Mouse (Mus musculus) midbrain, embryonic 14.5 days (tissue): ENCODE measurements around the gene Selenom. TPM values are rescaled to one million over a fixed set of nuclear protein-coding genes. Genes with fewer than 3 reads are reported as not detected.

Experiments used
- ATAC-seq: fragments of 200-750 bp; cut with Nextera tagmentation; 2 replicates; pipeline ENCODE4 v1.8.0; 2017; ENCODE audit warnings: moderate number of reproducible peaks, moderate library complexity; ENCODE audit not compliant: low FRiP score, low TSS enrichment
- DNase-seq: peaks from one replicate; pipeline ENCODE4 v3.0.0-alpha.2; 2015
- H3K27ac ChIP-seq: fragments of 300-500 bp; sonication (generic); replicated peaks from 2 replicates; pipeline ENCODE4 v1.5.1; 2014; ENCODE audit warnings: mild to moderate bottlenecking, low read depth, low read length, moderate library complexity
- H3K27me3 ChIP-seq: fragments of 300-500 bp; sonication (generic); 2 replicates; pipeline ENCODE4 v1.6.1; 2014; ENCODE audit warnings: low read length, control low read depth, mixed read lengths; ENCODE audit not compliant: control insufficient read depth, insufficient read depth
- H3K36me3 ChIP-seq: fragments of 300-500 bp; sonication (generic); 2 replicates; pipeline ENCODE4 v1.6.1; 2014; ENCODE audit warnings: low read length, control low read depth; ENCODE audit not compliant: control insufficient read depth, insufficient read depth
- H3K4me1 ChIP-seq: fragments of 300-500 bp; sonication (generic); 2 replicates; pipeline ENCODE4 v1.6.1; 2014; ENCODE audit warnings: mild to moderate bottlenecking, antibody characterized with exemption, low read length, control low read depth; ENCODE audit not compliant: control insufficient read depth, insufficient read depth
- H3K4me2 ChIP-seq: fragments of 300-500 bp; sonication (generic); 2 replicates; pipeline ENCODE4 v1.6.1; 2014; ENCODE audit warnings: mild to moderate bottlenecking, low read length, moderate library complexity
- H3K4me3 ChIP-seq: fragments of 300-500 bp; sonication (generic); replicated peaks from 2 replicates; pipeline ENCODE4 v1.5.1; 2014; ENCODE audit warnings: low read depth, low read length
- H3K9ac ChIP-seq: fragments of 300-500 bp; sonication (generic); replicated peaks from 2 replicates; pipeline ENCODE4 v1.6.1; 2014; ENCODE audit warnings: mild to moderate bottlenecking, low read length, moderate library complexity
- H3K9me3 ChIP-seq: fragments of 300-500 bp; sonication (generic); 2 replicates; pipeline ENCODE4 v1.6.1; 2016; ENCODE audit warnings: low read length, control low read depth, mixed read lengths; ENCODE audit not compliant: control insufficient read depth
- WGBS: fragments of 180-500 bp; shearing (Covaris S2); extraction: QIAGEN DNeasy Blood & Tissue Kit; methylation state at CpG from one replicate; pipeline ENCODE4 v1.1.7; 2014; 5-methylcytosine and 5-hydroxymethylcytosine counted together
- polyA plus RNA-seq: library from polyadenylated mRNA; unstranded; fragments of >200 nt; fragmentation: Nextera tagmentation; extraction: Ambion mirVana; gene quantifications from 2 replicates; pipeline ENCODE4 v1.2.1, GENCODE M21; 2014

The Selenom gene
- polyA plus RNA-seq, 1 experiment from 2014 or later, result 48.5 TPM

GRCm38 (mm10) chr11:3508226-3508625, 6.3 kb upstream of the Selenom start:
- Histone ChIP-seq H3K9me3 (no peaks in the 10 kb centered on the region), H3K27ac (no peak overlapping the region), H3K4me2 (no peak overlapping the region), H3K9ac (no peak overlapping the region), H3K27me3 (no peaks in the 10 kb centered on the region), H3K36me3 (no peaks in the 10 kb centered on the region), H3K4me3 (no peak overlapping the region), H3K4me1 (no peaks in the 10 kb centered on the region)
- DNase-seq (no peak), ATAC-seq (no peak)
- whole genome bisulfite sequencing, result 56% methylated on average over 7 of the region's 7 CpGs

- no peak overlapping the region for H3K9ac ChIP-seq
- no peaks in the 10 kb centered on the region for H3K9me3 ChIP-seq
- no peak overlapping the region for H3K4me2 ChIP-seq
- H3K27me3 ChIP-seq, result no peaks in the 10 kb centered on the region
- no peak overlapping the region for H3K27ac ChIP-seq
- H3K4me1 ChIP-seq, result no peaks in the 10 kb centered on the region
- ATAC-seq (no peak), DNase-seq (no peak)
- H3K36me3 ChIP-seq, result no peaks in the 10 kb centered on the region
- WGBS, result 78% methylated on average over 8 of the region's 8 CpGs
- no peak overlapping the region for H3K4me3 ChIP-seq
These were observed 5.1 kb upstream of the Selenom start for GRCm38 (mm10) chr11:3509181-3510085.

- 83% methylated on average over 2 of the region's 2 CpGs for WGBS
- Histone ChIP-seq H3K27ac (no peak overlapping the region), H3K4me2 (no peak overlapping the region), H3K27me3 (no peaks in the 10 kb centered on the region), H3K4me1 (no peaks in the 10 kb centered on the region), H3K9ac (no peak overlapping the region), H3K9me3 (no peaks in the 10 kb centered on the region), H3K36me3 (no peaks in the 10 kb centered on the region), H3K4me3 (no peak overlapping the region)
- ATAC-seq (no peak), DNase-seq (no peak)
These were observed 4.2 kb upstream of the Selenom start for GRCm38 (mm10) chr11:3510321-3510720.

GRCm38 (mm10) chr11:3513291-3513690, 1.2 kb upstream of the Selenom start:
- H3K4me2 ChIP-seq, result no peak overlapping the region
- DNase-seq (no peak), ATAC-seq (no peak)
- H3K27me3 ChIP-seq, result peaks cover 18% of the 10 kb centered on the region
- no peak overlapping the region for H3K9ac ChIP-seq
- H3K36me3 ChIP-seq, result no peaks in the 10 kb centered on the region
- no peak overlapping the region for H3K4me3 ChIP-seq
- 86% methylated on average over 6 of the region's 6 CpGs for WGBS
- H3K4me1 ChIP-seq, result peaks cover 11% of the 10 kb centered on the region
- no peaks in the 10 kb centered on the region for H3K9me3 ChIP-seq
- no peak overlapping the region for H3K27ac ChIP-seq

- no peak overlapping the region for H3K27ac ChIP-seq
- H3K9ac ChIP-seq, result peak overlapping the region; percentile 43; the same call in 1 of the 2 replicates
- peak overlapping the region; percentile 45 for H3K4me3 ChIP-seq
- no peak for DNase-seq
- H3K9me3 ChIP-seq, result no peaks in the 10 kb centered on the region
- peaks cover 18% of the 10 kb centered on the region for H3K27me3 ChIP-seq
- peaks cover 11% of the 10 kb centered on the region for H3K4me1 ChIP-seq
- ATAC-seq, result 0 out of 2 replicates have a peak, but pooled peaks have one; percentile 3
- no peaks in the 10 kb centered on the region for H3K36me3 ChIP-seq
- 14% methylated on average over 4 of the region's 4 CpGs for WGBS
- peak overlapping the region; percentile 74 for H3K4me2 ChIP-seq
These were observed 732 bp downstream of the Selenom start for GRCm38 (mm10) chr11:3515216-3515615.

- no peaks in the 10 kb centered on the region for H3K36me3 ChIP-seq
- H3K9ac ChIP-seq, result no peak overlapping the region
- ATAC-seq, result no peak
- no peaks in the 10 kb centered on the region for H3K9me3 ChIP-seq
- no peak for DNase-seq
- WGBS, result 73% methylated on average over 4 of the region's 4 CpGs
- H3K4me1 ChIP-seq, result peaks cover 11% of the 10 kb centered on the region
- H3K27ac ChIP-seq, result no peak overlapping the region
- H3K4me3 ChIP-seq, result no peak overlapping the region
- peak overlapping the region; percentile 74 for H3K4me2 ChIP-seq
- peaks cover 18% of the 10 kb centered on the region for H3K27me3 ChIP-seq
These were observed 1.2 kb downstream of the Selenom start for GRCm38 (mm10) chr11:3515637-3516036.

GRCm38 (mm10) chr11:3516121-3516520, 1.6 kb downstream of the Selenom start:
- Histone ChIP-seq H3K27me3 (peaks cover 18% of the 10 kb centered on the region), H3K9ac (no peak overlapping the region), H3K4me3 (no peak overlapping the region), H3K4me2 (no peak overlapping the region), H3K4me1 (peaks cover 11% of the 10 kb centered on the region), H3K27ac (no peak overlapping the region), H3K36me3 (no peaks in the 10 kb centered on the region), H3K9me3 (no peaks in the 10 kb centered on the region)
- 81% methylated on average over 5 of the region's 5 CpGs for WGBS
- ATAC-seq (no peak), DNase-seq (no peak)

- H3K4me1 ChIP-seq, result peaks cover 11% of the 10 kb centered on the region
- no peak overlapping the region for H3K27ac ChIP-seq
- peaks cover 18% of the 10 kb centered on the region for H3K27me3 ChIP-seq
- peak overlapping the region; percentile 35 for H3K4me3 ChIP-seq
- DNase-seq, result peak; percentile 68
- no peaks in the 10 kb centered on the region for H3K9me3 ChIP-seq
- H3K36me3 ChIP-seq, result no peaks in the 10 kb centered on the region
- ATAC-seq, result no peak
- 2% methylated on average over 50 of the region's 50 CpGs for WGBS
- peak overlapping the region; percentile 65 for H3K4me2 ChIP-seq
- peak overlapping the region; percentile 55 for H3K9ac ChIP-seq
These were observed 2.7 kb downstream of the Selenom start for GRCm38 (mm10) chr11:3516859-3517845.
